Mouse (Mus musculus): ENCODE data around the gene Kctd20. TPM values are rescaled to one million over a fixed set of nuclear protein-coding genes. Genes with fewer than 3 reads are reported as not detected.

The Kctd20 gene
- polyA plus RNA-seq, 1 experiment from 2014 or later, result 82.0 TPM

Other genes with a start within 250 kb of the Kctd20 start
- gene AC170998.1, start 225.9 kb upstream of the Kctd20 start, polyA plus RNA-seq (2015; fragmentation: Nextera tagmentation; extraction: Ambion mirVana), result 1.5 TPM in 2 replicates
- gene Mapk13, start 182.7 kb upstream of the Kctd20 start, polyA plus RNA-seq (2015; fragmentation: Nextera tagmentation; extraction: Ambion mirVana), result 7.9 and 10.5 TPM in 2 replicates
- 66.7 and 67.1 TPM in 2 replicates for gene Brpf3, start 150.9 kb upstream of the Kctd20 start, polyA plus RNA-seq (2015; fragmentation: Nextera tagmentation; extraction: Ambion mirVana)
- gene Pnpla1, start 93.5 kb upstream of the Kctd20 start, polyA plus RNA-seq (2015; fragmentation: Nextera tagmentation; extraction: Ambion mirVana), result 0.08 and 0.12 TPM in 2 replicates
- gene 4930539E08Rik, start 36.6 kb upstream of the Kctd20 start, polyA plus RNA-seq (2015; fragmentation: Nextera tagmentation; extraction: Ambion mirVana), result 0.06 TPM in 1 of 2 replicates, not detected in the other
- 0.35 and 0.37 TPM in 2 replicates for gene Pxt1, start 8.1 kb upstream of the Kctd20 start, polyA plus RNA-seq (2015; fragmentation: Nextera tagmentation; extraction: Ambion mirVana)
- gene Stk38, start 56.0 kb downstream of the Kctd20 start, polyA plus RNA-seq (2015; fragmentation: Nextera tagmentation; extraction: Ambion mirVana), result 46.5 and 51.0 TPM in 2 replicates
- 185 and 211 TPM in 2 replicates for gene Srsf3, start 80.7 kb downstream of the Kctd20 start, polyA plus RNA-seq (2015; fragmentation: Nextera tagmentation; extraction: Ambion mirVana)
- gene Cdkn1a, start 139.0 kb downstream of the Kctd20 start, polyA plus RNA-seq (2015; fragmentation: Nextera tagmentation; extraction: Ambion mirVana), result 12.6 and 16.5 TPM in 2 replicates
- gene Rab44, start 162.2 kb downstream of the Kctd20 start, polyA plus RNA-seq (2015; fragmentation: Nextera tagmentation; extraction: Ambion mirVana), result 9.9 and 10.9 TPM in 2 replicates

All from liver, embryonic 16.5 days (tissue).